Mouse (Mus musculus) cortical plate, adult 2 months (tissue): ENCODE results near the gene Tldc2.

Source experiments
- CTCF ChIP-seq: fragments of 200-500 bp; IDR thresholded peaks from 2 replicates; pipeline ENCODE4 v1.5.1; 2011; ENCODE audit warnings: mild to moderate bottlenecking, control low read depth, low read length; ENCODE audit not compliant: insufficient read depth; ENCODE audit errors: extremely low read depth
- POLR2A ChIP-seq: fragments of 200-500 bp; IDR thresholded peaks from 2 replicates; pipeline ENCODE4 v1.6.1; 2011; ENCODE audit warnings: mild to moderate bottlenecking, low read length, control low read depth; ENCODE audit not compliant: insufficient read depth; ENCODE audit errors: extremely low read depth

GRCm38 (mm10) chr2:157060037-157060436 is 26.8 kb upstream of the Tldc2 start:
- TF ChIP-seq CTCF = no peak
- no peak for TF ChIP-seq POLR2A
